Mouse (Mus musculus) lung, adult 2 months (tissue): ENCODE results near the gene Capns1.

ENCODE experiments used
- CTCF ChIP-seq: fragments of 200-500 bp; IDR thresholded peaks from 2 replicates; pipeline ENCODE4 v1.5.1; 2011; ENCODE audit warnings: mild to moderate bottlenecking, low read length, control low read depth; ENCODE audit not compliant: insufficient read depth
- POLR2A ChIP-seq: fragments of 200-500 bp; IDR thresholded peaks from 2 replicates; pipeline ENCODE4 v1.6.1; 2011; ENCODE audit warnings: low read depth, mild to moderate bottlenecking, control low read depth, low read length, borderline replicate concordance; ENCODE audit errors: extremely low read depth

DNA sequence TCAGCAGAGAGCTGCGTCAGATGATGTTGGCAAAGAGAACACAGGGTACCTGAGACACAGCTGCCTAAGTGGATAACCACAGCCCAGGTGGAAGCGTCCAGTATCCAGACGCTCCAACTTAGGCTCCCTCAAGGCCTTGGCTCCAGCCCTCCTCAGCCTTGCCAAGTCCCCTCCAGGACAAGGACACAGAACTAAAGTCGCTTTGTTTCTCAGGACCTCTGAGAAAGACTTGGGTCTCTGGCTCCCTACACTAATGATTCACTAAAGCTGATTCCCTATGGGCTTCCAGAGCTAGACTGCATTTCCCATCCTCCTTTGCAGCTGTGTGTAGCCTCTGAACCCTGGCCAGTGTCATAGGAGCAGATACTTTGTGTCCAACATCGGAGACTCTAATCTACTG, 1.6 kb upstream of the Capns1 start:
- TF ChIP-seq CTCF: no peak
- TF ChIP-seq POLR2A: no peak
